Mouse (Mus musculus) MEL (cell line): ENCODE data around the gene Gm20509. TPM values are rescaled to one million over a fixed set of nuclear protein-coding genes. Genes with fewer than 3 reads are reported as not detected.

Experiments used
- DNase-seq: peaks from one replicate; pipeline ENCODE4 v3.0.0; 2011; ENCODE audit warnings: low read depth, low spot score
- H3K27ac ChIP-seq: 2 replicates; pipeline ENCODE4 v1.5.1; 2012; ENCODE audit warnings: low read depth, mild to moderate bottlenecking, control low read depth, low read length, moderate library complexity; ENCODE audit not compliant: control insufficient read depth
- H3K27me3 ChIP-seq, 2 experiments: fragments of 150-350 bp in 1 of 2; sonication (generic) in 1 of 2; 2 replicates each; pipeline ENCODE4 v1.6.1; 2012; ENCODE audit warnings: low read length in 2 of 2, mild to moderate bottlenecking in 2 of 2, improper control_type of control experiment in 1 of 2, moderate library complexity in 1 of 2; ENCODE audit not compliant: insufficient read depth in 2 of 2, control insufficient read depth in 1 of 2
- H3K36me3 ChIP-seq, 2 experiments: 2 replicates each; pipeline ENCODE4 v1.6.1; 2012 to 2014; ENCODE audit warnings: low read length in 2 of 2, improper control_type of control experiment in 1 of 2, inconsistent platforms in 1 of 2, mild to moderate bottlenecking in 1 of 2; ENCODE audit not compliant: insufficient read depth in 2 of 2, control insufficient read depth in 1 of 2
- H3K4me1 ChIP-seq, 2 experiments: fragments of 150-350 bp in 1 of 2; sonication (generic) in 1 of 2; 2 replicates each; pipeline ENCODE4 v1.6.1; 2012; ENCODE audit warnings: low read length in 2 of 2, improper control_type of control experiment in 1 of 2, mild to moderate bottlenecking in 1 of 2; ENCODE audit not compliant: insufficient read depth in 2 of 2, control insufficient read depth in 1 of 2
- H3K4me3 ChIP-seq, 2 experiments: fragments of 150-350 bp in 1 of 2; sonication (generic) in 1 of 2; 2 replicates each; pipeline ENCODE4 v1.5.1; 2012; ENCODE audit warnings: low read depth in 2 of 2, low read length in 2 of 2, mild to moderate bottlenecking in 2 of 2, moderate library complexity in 2 of 2, control low read depth in 1 of 2, improper control_type of control experiment in 1 of 2; ENCODE audit not compliant: control insufficient read depth in 1 of 2, insufficient read depth in 1 of 2
- H3K79me2 ChIP-seq: 2 replicates; pipeline ENCODE4 v1.6.1; 2012; ENCODE audit warnings: mild to moderate bottlenecking, low read length, moderate library complexity; ENCODE audit not compliant: control insufficient read depth, poor library complexity, insufficient read depth
- H3K9ac ChIP-seq: 2 replicates; pipeline ENCODE4 v1.6.1; 2012; ENCODE audit warnings: low read depth, mild to moderate bottlenecking, control low read depth, low read length, moderate library complexity; ENCODE audit not compliant: control insufficient read depth, poor library complexity, severe bottlenecking
- H3K9me3 ChIP-seq: fragments of 150-350 bp; sonication (generic); replicated peaks from 2 replicates; pipeline ENCODE4 v1.6.1; 2012; ENCODE audit warnings: mild to moderate bottlenecking, low read length, improper control_type of control experiment, moderate library complexity; ENCODE audit not compliant: insufficient read depth
- CHD1 ChIP-seq: IDR thresholded peaks from 2 replicates; pipeline ENCODE4 v1.6.1; 2012; ENCODE audit warnings: low read depth, mild to moderate bottlenecking, inconsistent platforms, low read length, improper control_type of control experiment
- CHD2 ChIP-seq: IDR thresholded peaks from 2 replicates; pipeline ENCODE4 v1.6.1; 2011; ENCODE audit warnings: low read length, improper control_type of control experiment
- CTCF ChIP-seq, 3 experiments: IDR thresholded peaks in 2 of 3; conservative IDR thresholded peaks in 1 of 3; 2 replicates each; pipeline ENCODE4 v1.5.1; 2011 to 2012; ENCODE audit warnings: low read length in 3 of 3, low read depth in 2 of 3, mild to moderate bottlenecking in 2 of 3, improper control_type of control experiment in 1 of 3, inconsistent platforms in 1 of 3, mixed read lengths in 1 of 3, moderate library complexity in 1 of 3; ENCODE audit not compliant: control insufficient read depth in 1 of 3, insufficient read depth in 1 of 3, poor library complexity in 1 of 3, severe bottlenecking in 1 of 3
- E2F4 ChIP-seq: IDR thresholded peaks from 2 replicates; pipeline ENCODE4 v1.6.1; 2011; ENCODE audit warnings: low read depth, low read length, improper control_type of control experiment, borderline replicate concordance
- ELF1 ChIP-seq: IDR thresholded peaks from 2 replicates; pipeline ENCODE4 v1.6.1; 2014; ENCODE audit warnings: low read depth, mild to moderate bottlenecking, inconsistent platforms, low read length, improper control_type of control experiment, moderate library complexity
- EP300 ChIP-seq, 2 experiments: IDR thresholded peaks; 2 replicates each; pipeline ENCODE4 v1.6.1; 2011; ENCODE audit warnings: improper control_type of control experiment in 2 of 2, low read length in 2 of 2, low read depth in 1 of 2, mild to moderate bottlenecking in 1 of 2
- ETS1 ChIP-seq: IDR thresholded peaks from 2 replicates; pipeline ENCODE4 v1.6.1; 2012; ENCODE audit warnings: low read depth, mild to moderate bottlenecking, inconsistent platforms, low read length, improper control_type of control experiment, moderate library complexity
- GABPA ChIP-seq: IDR thresholded peaks from 2 replicates; pipeline ENCODE4 v1.6.1; 2012; ENCODE audit warnings: low read depth, mild to moderate bottlenecking, inconsistent platforms, low read length, improper control_type of control experiment, moderate library complexity
- GATA1 ChIP-seq: IDR thresholded peaks from 2 replicates; pipeline ENCODE4 v1.6.1; 2011; ENCODE audit warnings: low read depth, low read length, improper control_type of control experiment
- HCFC1 ChIP-seq: IDR thresholded peaks from 2 replicates; pipeline ENCODE4 v1.6.1; 2012; ENCODE audit warnings: low read depth, mild to moderate bottlenecking, inconsistent platforms, low read length, improper control_type of control experiment, moderate library complexity
- MAFK ChIP-seq: IDR thresholded peaks from 2 replicates; pipeline ENCODE4 v1.6.1; 2011; ENCODE audit warnings: low read depth, mild to moderate bottlenecking, low read length, improper control_type of control experiment, borderline replicate concordance
- MAX ChIP-seq: IDR thresholded peaks from 2 replicates; pipeline ENCODE4 v1.6.1; 2011; ENCODE audit warnings: low read length, improper control_type of control experiment
- MAZ ChIP-seq: IDR thresholded peaks from 2 replicates; pipeline ENCODE4 v1.6.1; 2012; ENCODE audit warnings: low read depth, mild to moderate bottlenecking, inconsistent platforms, low read length, improper control_type of control experiment
- MEF2A ChIP-seq: IDR thresholded peaks from 2 replicates; pipeline ENCODE4 v1.6.1; 2014; ENCODE audit warnings: low read depth, mild to moderate bottlenecking, inconsistent platforms, low read length, improper control_type of control experiment; ENCODE audit not compliant: poor library complexity, insufficient replicate concordance, severe bottlenecking; ENCODE audit errors: extremely low read depth
- MXI1 ChIP-seq: IDR thresholded peaks from 2 replicates; pipeline ENCODE4 v1.6.1; 2011; ENCODE audit warnings: mild to moderate bottlenecking, low read depth, low read length, improper control_type of control experiment
- MYB ChIP-seq: IDR thresholded peaks from 2 replicates; pipeline ENCODE4 v1.6.1; 2011; ENCODE audit warnings: mild to moderate bottlenecking, low read depth, low read length, improper control_type of control experiment
- NRF1 ChIP-seq: IDR thresholded peaks from 2 replicates; pipeline ENCODE4 v1.6.1; 2014; ENCODE audit warnings: low read depth, mild to moderate bottlenecking, inconsistent platforms, low read length, improper control_type of control experiment, moderate library complexity; ENCODE audit not compliant: poor library complexity, insufficient read depth, severe bottlenecking
- POLR2AphosphoS5 ChIP-seq: IDR thresholded peaks from 2 replicates; pipeline ENCODE4 v1.6.1; 2012; ENCODE audit warnings: low read depth, borderline replicate concordance, mild to moderate bottlenecking, inconsistent platforms, low read length, moderate library complexity, mixed read lengths
- RAD21 ChIP-seq: IDR thresholded peaks from 2 replicates; pipeline ENCODE4 v1.6.1; 2011; ENCODE audit warnings: mild to moderate bottlenecking, low read depth, low read length, improper control_type of control experiment
- RCOR1 ChIP-seq: IDR thresholded peaks from 2 replicates; pipeline ENCODE4 v1.6.1; 2012; ENCODE audit warnings: low read depth, mild to moderate bottlenecking, inconsistent platforms, low read length, improper control_type of control experiment
- SMC3 ChIP-seq: IDR thresholded peaks from 2 replicates; pipeline ENCODE4 v1.6.1; 2011; ENCODE audit warnings: low read depth, low read length, improper control_type of control experiment
- TBP ChIP-seq: IDR thresholded peaks from 2 replicates; pipeline ENCODE4 v1.8.0; 2011; ENCODE audit warnings: low read depth, low read length, improper control_type of control experiment
- TCF12 ChIP-seq: IDR thresholded peaks from 2 replicates; pipeline ENCODE4 v1.6.1; 2014; ENCODE audit warnings: low read depth, mild to moderate bottlenecking, inconsistent platforms, low read length, improper control_type of control experiment, moderate library complexity
- UBTF ChIP-seq: IDR thresholded peaks from 2 replicates; pipeline ENCODE4 v1.6.1; 2012; ENCODE audit warnings: low read depth, mild to moderate bottlenecking, inconsistent platforms, low read length, improper control_type of control experiment, moderate library complexity, borderline replicate concordance; ENCODE audit not compliant: insufficient read depth
- USF1 ChIP-seq: IDR thresholded peaks from 2 replicates; pipeline ENCODE4 v1.6.1; 2014; ENCODE audit warnings: low read depth, mild to moderate bottlenecking, inconsistent platforms, low read length, improper control_type of control experiment, moderate library complexity
- ZMIZ1 ChIP-seq: IDR thresholded peaks from 2 replicates; pipeline ENCODE4 v1.6.1; 2012; ENCODE audit warnings: low read depth, mild to moderate bottlenecking, inconsistent platforms, low read length, improper control_type of control experiment, moderate library complexity
- ZNF384 ChIP-seq: IDR thresholded peaks from 2 replicates; pipeline ENCODE4 v1.6.1; 2012; ENCODE audit warnings: low read depth, mild to moderate bottlenecking, inconsistent platforms, low read length, improper control_type of control experiment
- polyA plus RNA-seq, 2 experiments: library from polyadenylated mRNA; stranded (reverse) in 1 of 2; unstranded in 1 of 2; fragments of >175 nt in 1 of 2; fragments of >200 nt in 1 of 2; gene quantifications; 2 replicates each; pipeline versions ENCODE4 v1.2.1 to v1.2.4; 2012; ENCODE audit warnings: low replicate concordance in 2 of 2, low read depth in 1 of 2; ENCODE audit not compliant: insufficient read length in 2 of 2, insufficient read depth in 1 of 2, missing spikeins in 1 of 2
- total RNA-seq: library from RNA; depleted of rRNA; stranded (reverse); fragments of 300-350 nt; gene quantifications from 2 replicates; pipeline ENCODE4 v1.2.3, GENCODE M21; 2012

Gene Gm20509
- total and polyA plus RNA-seq, 3 experiments = not detected

DNA sequence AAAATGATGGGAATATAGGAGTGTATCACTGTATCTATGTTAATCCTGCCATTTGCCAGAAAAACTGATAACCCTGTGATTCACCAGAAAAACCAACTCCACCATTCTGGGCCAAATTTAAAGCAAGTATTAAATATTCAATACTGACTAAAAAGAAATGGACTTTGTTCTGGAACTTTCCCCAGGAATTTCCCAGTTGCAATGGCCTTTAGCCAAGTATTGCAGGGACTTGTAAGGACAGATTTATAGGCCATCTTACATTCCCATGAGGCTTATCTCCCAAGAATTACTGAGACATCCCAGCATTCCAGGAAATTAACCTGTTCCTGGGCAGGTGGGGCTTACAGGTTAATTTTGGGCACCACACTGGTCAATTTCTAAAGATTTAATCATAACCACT, 3.5 kb downstream of the Gm20509 start:
- TF ChIP-seq GABPA (no peak), MEF2A (no peak), ELF1 (no peak), ZNF384 (no peak), ETS1 (no peak), HCFC1 (no peak), CTCF (IDR thresholded peaks at IDR 0.05 in 2 of 3, conservative IDR thresholded peaks at IDR 0.05 in 1 of 3; ENCODE audit: control insufficient read depth in 1 of 3, insufficient read depth in 1 of 3, low read depth in 2 of 3, low read length in 3 of 3, poor library complexity in 1 of 3, severe bottlenecking in 1 of 3) (no peak), UBTF (no peak)
- Histone ChIP-seq H3K27me3 (peaks cover 1 to 5% of the 10 kb centered on the region in 2 experiments), H3K9me3 (no peaks in the 10 kb centered on the region), H3K36me3 (no peaks in the 10 kb centered on the region), H3K9ac (no peak overlapping the region), H3K4me3 (no peak overlapping the region), H3K27ac (no peak overlapping the region), H3K4me1 (no peaks in the 10 kb centered on the region), H3K79me2 (no peaks in the 10 kb centered on the region)
- no peak for DNase-seq

DNA sequence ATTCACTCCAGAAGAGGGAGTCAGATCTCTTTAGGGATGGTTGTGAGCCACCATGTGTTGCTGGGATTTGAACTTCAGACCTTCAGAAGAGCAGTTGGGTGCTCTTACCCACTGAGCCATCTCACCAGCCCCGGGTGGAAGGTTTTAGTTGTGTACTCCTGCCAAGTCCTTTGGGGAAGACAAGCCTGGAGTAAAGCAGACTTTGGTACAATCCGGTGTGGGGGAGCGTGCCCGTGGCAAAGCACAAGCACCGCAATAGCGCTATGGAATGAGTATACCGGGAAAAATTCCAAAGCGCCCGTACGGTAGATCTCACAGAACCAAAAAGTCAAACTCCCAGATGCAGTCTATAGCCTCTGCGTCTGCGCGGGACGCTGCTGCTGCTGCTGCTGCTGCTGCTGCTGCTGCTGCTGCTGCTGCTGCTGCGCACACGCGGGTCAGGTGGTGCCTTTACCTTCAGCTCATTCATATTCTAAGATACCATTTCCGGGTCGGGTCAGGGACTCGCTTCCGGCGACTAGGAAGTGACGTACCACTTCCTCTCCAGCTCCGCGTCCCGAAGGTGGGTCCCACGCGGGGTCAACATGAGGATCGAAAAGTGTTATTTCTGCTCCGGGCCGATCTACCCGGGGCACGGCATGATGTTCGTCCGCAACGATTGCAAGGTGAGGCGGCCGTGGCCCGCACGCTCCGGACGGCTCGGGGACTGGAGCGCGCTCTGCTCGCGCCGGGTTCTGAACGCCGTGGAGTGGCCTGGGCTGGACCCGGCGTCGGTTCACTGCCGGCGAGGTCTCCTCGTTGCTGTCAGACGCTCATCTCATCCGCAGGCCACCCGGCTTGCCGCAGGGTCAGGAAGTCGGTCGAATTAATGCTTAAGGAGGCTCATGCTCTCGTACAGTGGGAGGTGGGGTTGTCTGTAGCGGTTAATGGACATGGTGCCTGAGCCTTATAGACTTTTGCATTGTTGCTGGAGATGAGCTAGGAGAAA, 10.9 kb downstream of the Gm20509 start, which contains the start of gene Rsl24d1:
Rsl24d1 (plus strand) TSS at position 508 of the 988 bp plus-strand sequence.
- peaks cover 13 to 14% of the 10 kb centered on the region in 2 experiments for H3K36me3 ChIP-seq
- peak; percentile 86 for TF ChIP-seq MAX
- no peak for TF ChIP-seq E2F4
- TF ChIP-seq CHD1 = 0 out of 2 replicates have a peak, but pooled peaks have one; percentile 55
- 0 out of 2 replicates have a peak, but pooled peaks have one; percentile 40 for TF ChIP-seq TCF12
- peak in 1 of 2 experiments; percentile 42; a peak in 2 of 4 replicates for TF ChIP-seq EP300 (IDR thresholded peaks at IDR 0.05; ENCODE audit: low read depth in 1 of 2, low read length in 2 of 2)
- TF ChIP-seq MXI1 = peak; percentile 96
- TF ChIP-seq SMC3 = no peak
- peak; percentile 80 for TF ChIP-seq TBP
- TF ChIP-seq MAFK = no peak
- TF ChIP-seq CTCF (IDR thresholded peaks at IDR 0.05 in 2 of 3, conservative IDR thresholded peaks at IDR 0.05 in 1 of 3; ENCODE audit: control insufficient read depth in 1 of 3, insufficient read depth in 1 of 3, low read depth in 2 of 3, low read length in 3 of 3, poor library complexity in 1 of 3, severe bottlenecking in 1 of 3) = no peak
- TF ChIP-seq POLR2AphosphoS5 = no peak
- TF ChIP-seq MYB = no peak
- TF ChIP-seq ELF1 = peak; percentile 88
- TF ChIP-seq RCOR1 = no peak
- no peak for TF ChIP-seq GATA1
- TF ChIP-seq RAD21 = no peak
- TF ChIP-seq ETS1 = no peak
- TF ChIP-seq MAZ = no peak
- TF ChIP-seq GABPA = no peak
- TF ChIP-seq USF1 = peak; percentile 88
- TF ChIP-seq NRF1 = peak; percentile 76
- TF ChIP-seq ZMIZ1 = peak; percentile 28; the same call in 1 of the 2 replicates
- TF ChIP-seq ZNF384 = no peak
- no peak for TF ChIP-seq CHD2
- TF ChIP-seq UBTF = 0 out of 2 replicates have a peak, but pooled peaks have one; percentile 51

More for the DNA sequence above, 10.9 kb downstream of the Gm20509 start, which contains the start of gene Rsl24d1:
- Histone ChIP-seq H3K27ac (peak within 1 kb of the TSS; percentile 61), H3K9ac (peak within 1 kb of the TSS; percentile 87), H3K4me3 (peak within 1 kb of the TSS; percentile 95 to 100), H3K79me2 (peaks cover 29% of the 10 kb centered on the region), H3K27me3 (peaks cover 1 to 3% of the 10 kb centered on the region in 2 experiments; a peak in 2 of 4 replicates), H3K9me3 (no peaks in the 10 kb centered on the region), H3K4me1 (peaks cover 0 to 9% of the 10 kb centered on the region in 2 experiments; a peak in 3 of 4 replicates)
- DNase-seq = peak; percentile 95
